Mouse (Mus musculus): Measurements from ENCODE around the gene Akt1s1.
"Not testable (repeated sequence)": the region's sequence is repeated elsewhere in the genome, so short reads cannot be mapped to it uniquely, and the experiment has no call there.

DNA sequence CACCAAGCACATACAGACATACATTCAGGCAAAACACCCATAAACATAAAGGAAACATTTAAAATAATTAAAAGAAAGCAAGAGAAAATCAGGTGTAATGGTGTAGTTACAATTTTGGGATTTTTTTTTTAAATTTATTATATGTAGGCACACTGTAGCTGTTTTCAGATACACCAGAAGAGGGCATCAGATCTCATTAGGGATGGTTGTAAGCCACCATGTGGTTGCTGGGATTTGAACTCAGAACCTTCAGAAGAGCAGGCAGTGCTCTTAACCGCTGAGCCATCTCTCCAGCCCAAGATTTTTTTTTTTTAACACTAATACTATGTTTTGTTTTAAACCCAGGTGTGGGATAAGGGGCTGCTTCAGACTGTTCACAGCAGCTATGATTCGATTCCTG lies 23.0 kb downstream of the Akt1s1 start:
- TF ChIP-seq CTCF (IDR thresholded peaks at IDR 0.05), result peak; percentile 24
- TF ChIP-seq EP300 (IDR thresholded peaks at IDR 0.05), result not testable (repeated sequence)

Measured in lung, postnatal 0 days (tissue).